Mouse (Mus musculus): ENCODE results near the gene Prkaa2. TPM values are rescaled to one million over a fixed set of nuclear protein-coding genes. Genes with fewer than 3 reads are reported as not detected.

Prkaa2 gene
- total and polyA plus RNA-seq, 3 experiments: not detected

DNA sequence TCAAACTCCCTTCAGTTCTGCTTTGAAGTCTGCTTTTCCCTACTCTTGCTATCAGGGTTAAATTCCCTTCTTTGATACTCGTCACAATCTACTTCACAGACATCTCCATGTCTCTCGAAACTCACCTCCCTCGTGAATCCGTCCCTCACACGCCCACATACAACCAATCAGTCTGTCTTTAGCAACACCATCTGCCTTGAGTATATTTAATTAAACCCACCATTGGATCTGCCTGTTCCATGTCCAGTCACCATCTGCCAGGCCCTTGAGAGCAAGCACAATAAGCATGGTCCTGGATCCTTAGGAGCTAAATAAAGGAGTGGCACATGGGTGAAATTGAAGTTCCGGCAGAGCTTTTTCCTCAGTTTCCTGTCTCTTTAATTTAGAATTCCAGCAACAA is 11.4 kb upstream of the Prkaa2 start:
- no peak for DNase-seq (ENCODE audit: low read depth, low spot score)
- H3K9ac ChIP-seq (ENCODE audit: control insufficient read depth, low read depth, low read length, poor library complexity, severe bottlenecking): no peak overlapping the region

DNA sequence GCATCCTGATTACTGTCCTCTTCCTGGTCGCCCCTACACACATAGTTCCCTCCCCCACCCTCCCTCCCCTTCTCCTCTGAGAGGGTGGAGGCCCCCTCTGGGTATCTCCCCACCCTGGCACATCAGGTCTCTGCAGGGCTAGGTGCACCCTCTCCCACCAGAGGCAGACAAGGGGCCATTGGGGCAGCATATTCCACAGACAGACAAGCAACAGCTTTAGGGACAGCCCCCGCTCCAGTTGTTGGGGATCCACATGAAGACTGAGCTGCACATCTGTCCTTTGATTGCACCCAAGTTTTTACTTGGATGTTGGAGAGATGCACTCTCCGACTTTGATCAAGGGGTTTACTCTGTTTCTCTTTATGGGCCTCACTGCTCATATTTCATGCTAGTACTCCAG is 3.8 kb upstream of the Prkaa2 start:
- no peaks in the 10 kb centered on the region for H3K27me3 ChIP-seq (ENCODE audit: control insufficient read depth in 1 of 2, insufficient read depth in 2 of 2, low read length in 2 of 2)

More for the DNA sequence above, 11.4 kb upstream of the Prkaa2 start:
- H3K36me3 ChIP-seq (ENCODE audit: control insufficient read depth in 1 of 2, insufficient read depth in 2 of 2, low read length in 2 of 2): no peaks in the 10 kb centered on the region
- H3K4me3 ChIP-seq (ENCODE audit: control insufficient read depth in 1 of 2, insufficient read depth in 1 of 2, low read depth in 2 of 2, low read length in 2 of 2): no peak overlapping the region
- TF ChIP-seq POLR2AphosphoS2 (IDR thresholded peaks at IDR 0.05; ENCODE audit: low read length) (no peak), ZNF384 (IDR thresholded peaks at IDR 0.05; ENCODE audit: low read depth, low read length) (no peak), TAL1 (IDR thresholded peaks at IDR 0.05; ENCODE audit: low read length) (no peak), USF1 (IDR thresholded peaks at IDR 0.05; ENCODE audit: low read depth, low read length) (no peak), CHD2 (IDR thresholded peaks at IDR 0.05; ENCODE audit: low read length) (no peak), UBTF (IDR thresholded peaks at IDR 0.05; ENCODE audit: borderline replicate concordance, insufficient read depth, low read depth, low read length) (no peak), CHD1 (IDR thresholded peaks at IDR 0.05; ENCODE audit: low read depth, low read length) (no peak), SIN3A (IDR thresholded peaks at IDR 0.05; ENCODE audit: low read length) (no peak), USF2 (IDR thresholded peaks at IDR 0.05; ENCODE audit: borderline replicate concordance in 1 of 2, insufficient read depth in 1 of 2, low read depth in 1 of 2, low read length in 2 of 2) (no peak), KAT2A (conservative IDR thresholded peaks at IDR 0.05; ENCODE audit: low read depth, low read length) (no peak), ELF1 (IDR thresholded peaks at IDR 0.05; ENCODE audit: low read depth, low read length) (no peak), MAX (IDR thresholded peaks at IDR 0.05; ENCODE audit: low read length) (no peak), POLR2A (IDR thresholded peaks at IDR 0.05; ENCODE audit: control insufficient read depth in 1 of 2, insufficient read depth in 1 of 2, low read depth in 1 of 2, low read length in 2 of 2, poor library complexity in 1 of 2) (no peak), BHLHE40 (IDR thresholded peaks at IDR 0.05; ENCODE audit: borderline replicate concordance, low read depth, low read length) (no peak), POLR2AphosphoS5 (IDR thresholded peaks at IDR 0.05; ENCODE audit: borderline replicate concordance, low read depth, low read length) (no peak), NELFE (IDR thresholded peaks at IDR 0.05; ENCODE audit: low read depth, low read length) (no peak), MAZ (IDR thresholded peaks at IDR 0.05; ENCODE audit: low read depth, low read length) (no peak), SMC3 (IDR thresholded peaks at IDR 0.05; ENCODE audit: low read depth, low read length) (no peak), RAD21 (IDR thresholded peaks at IDR 0.05; ENCODE audit: low read depth, low read length) (no peak), RCOR1 (IDR thresholded peaks at IDR 0.05; ENCODE audit: low read depth, low read length) (no peak)
- no peaks in the 10 kb centered on the region for H3K79me2 ChIP-seq (ENCODE audit: control insufficient read depth, insufficient read depth, low read length, poor library complexity)
- H3K27ac ChIP-seq (ENCODE audit: control insufficient read depth, low read depth, low read length): no peak overlapping the region
- H3K9me3 ChIP-seq (replicated peaks; ENCODE audit: insufficient read depth, low read length): no peaks in the 10 kb centered on the region
- H3K27me3 ChIP-seq (ENCODE audit: control insufficient read depth in 1 of 2, insufficient read depth in 2 of 2, low read length in 2 of 2): no peaks in the 10 kb centered on the region
- no peaks in the 10 kb centered on the region for H3K4me1 ChIP-seq (ENCODE audit: control insufficient read depth in 1 of 2, insufficient read depth in 2 of 2, low read length in 2 of 2)

More for the DNA sequence above, 3.8 kb upstream of the Prkaa2 start:
- TF ChIP-seq GABPA (IDR thresholded peaks at IDR 0.05; ENCODE audit: low read depth, low read length) (no peak), USF2 (IDR thresholded peaks at IDR 0.05; ENCODE audit: borderline replicate concordance in 1 of 2, insufficient read depth in 1 of 2, low read depth in 1 of 2, low read length in 2 of 2) (no peak), TAL1 (IDR thresholded peaks at IDR 0.05; ENCODE audit: low read length) (no peak), ZKSCAN1 (IDR thresholded peaks at IDR 0.05; ENCODE audit: low read depth, low read length) (no peak), ZMIZ1 (IDR thresholded peaks at IDR 0.05; ENCODE audit: low read depth, low read length) (no peak), TBP (IDR thresholded peaks at IDR 0.05; ENCODE audit: low read depth, low read length) (no peak), MAZ (IDR thresholded peaks at IDR 0.05; ENCODE audit: low read depth, low read length) (no peak), POLR2AphosphoS5 (IDR thresholded peaks at IDR 0.05; ENCODE audit: borderline replicate concordance, low read depth, low read length) (no peak), RAD21 (IDR thresholded peaks at IDR 0.05; ENCODE audit: low read depth, low read length) (no peak), NRF1 (IDR thresholded peaks at IDR 0.05; ENCODE audit: insufficient read depth, low read depth, low read length, poor library complexity, severe bottlenecking) (no peak), ELF1 (IDR thresholded peaks at IDR 0.05; ENCODE audit: low read depth, low read length) (no peak), MEF2A (IDR thresholded peaks at IDR 0.05; ENCODE audit: extremely low read depth, insufficient replicate concordance, low read depth, low read length, poor library complexity, severe bottlenecking) (no peak), EP300 (IDR thresholded peaks at IDR 0.05; ENCODE audit: low read depth in 1 of 2, low read length in 2 of 2) (no peak), CHD1 (IDR thresholded peaks at IDR 0.05; ENCODE audit: low read depth, low read length) (no peak), ETS1 (IDR thresholded peaks at IDR 0.05; ENCODE audit: low read depth, low read length) (no peak), HCFC1 (IDR thresholded peaks at IDR 0.05; ENCODE audit: low read depth, low read length) (no peak)
- Histone ChIP-seq H3K79me2 (ENCODE audit: control insufficient read depth, insufficient read depth, low read length, poor library complexity) (no peaks in the 10 kb centered on the region), H3K27ac (ENCODE audit: control insufficient read depth, low read depth, low read length) (no peak overlapping the region), H3K4me3 (ENCODE audit: control insufficient read depth in 1 of 2, insufficient read depth in 1 of 2, low read depth in 2 of 2, low read length in 2 of 2) (no peak overlapping the region), H3K36me3 (ENCODE audit: control insufficient read depth in 1 of 2, insufficient read depth in 2 of 2, low read length in 2 of 2) (no peaks in the 10 kb centered on the region), H3K4me1 (ENCODE audit: control insufficient read depth in 1 of 2, insufficient read depth in 2 of 2, low read length in 2 of 2) (no peaks in the 10 kb centered on the region), H3K9me3 (replicated peaks; ENCODE audit: insufficient read depth, low read length) (no peaks in the 10 kb centered on the region), H3K9ac (ENCODE audit: control insufficient read depth, low read depth, low read length, poor library complexity, severe bottlenecking) (no peak overlapping the region)
- no peak for DNase-seq (ENCODE audit: low read depth, low spot score)
